Mouse (Mus musculus) intestine, postnatal 0 days (tissue): ENCODE measurements around the gene Plin2. TPM values are rescaled to one million over a fixed set of nuclear protein-coding genes. Genes with fewer than 3 reads are reported as not detected.
"Not testable (repeated sequence)": the region's sequence is repeated elsewhere in the genome, so short reads cannot be mapped to it uniquely, and the experiment has no call there.

Source experiments
- ATAC-seq: fragments of 200-750 bp; cut with Nextera tagmentation; 2 replicates; pipeline ENCODE4 v1.8.0; 2017; ENCODE audit warnings: mild to moderate bottlenecking, moderate TSS enrichment, moderate library complexity
- H3K27ac ChIP-seq: fragments of 300-500 bp; sonication (generic); 2 replicates; pipeline ENCODE4 v1.5.1; 2014; ENCODE audit warnings: mild to moderate bottlenecking, low read depth, low read length, moderate library complexity
- H3K27me3 ChIP-seq: fragments of 300-500 bp; sonication (generic); replicated peaks from 2 replicates; pipeline ENCODE4 v1.6.1; 2014; ENCODE audit warnings: low read length, mixed read lengths; ENCODE audit not compliant: control insufficient read depth, insufficient read depth
- H3K36me3 ChIP-seq: fragments of 300-500 bp; sonication (generic); 2 replicates; pipeline ENCODE4 v1.6.1; 2014; ENCODE audit warnings: mild to moderate bottlenecking, moderate library complexity; ENCODE audit not compliant: control insufficient read depth, insufficient read depth
- H3K4me1 ChIP-seq: fragments of 300-500 bp; sonication (generic); replicated peaks from 2 replicates; pipeline ENCODE4 v1.6.1; 2014; ENCODE audit warnings: antibody characterized with exemption, low read length, mixed read lengths; ENCODE audit not compliant: control insufficient read depth, insufficient read depth
- H3K4me2 ChIP-seq: fragments of 300-500 bp; sonication (generic); replicated peaks from 2 replicates; pipeline ENCODE4 v1.6.1; 2014; ENCODE audit warnings: low read depth, mild to moderate bottlenecking, moderate library complexity
- H3K4me3 ChIP-seq: fragments of 300-500 bp; sonication (generic); 2 replicates; pipeline ENCODE4 v1.5.1; 2014; ENCODE audit warnings: low read depth, low read length
- H3K9ac ChIP-seq: fragments of 300-500 bp; sonication (generic); 2 replicates; pipeline ENCODE4 v1.6.1; 2014; ENCODE audit warnings: mild to moderate bottlenecking, low read depth, low read length
- H3K9me3 ChIP-seq: fragments of 300-500 bp; sonication (generic); 2 replicates; pipeline ENCODE4 v1.6.1; 2016; ENCODE audit warnings: mixed run types; ENCODE audit not compliant: control insufficient read depth
- CTCF ChIP-seq: sonication (generic); IDR thresholded peaks from 2 replicates; pipeline ENCODE4 v1.5.1; 2016; ENCODE audit warnings: low read depth, mild to moderate bottlenecking, control low read depth, antibody characterized with exemption, moderate library complexity
- WGBS: fragments of 180-500 bp; shearing (Covaris S2); extraction: QIAGEN DNeasy Blood & Tissue Kit; methylation state at CpG from one replicate; pipeline ENCODE4 v1.1.7; 2014; 5-methylcytosine and 5-hydroxymethylcytosine counted together
- polyA plus RNA-seq: library from polyadenylated mRNA; unstranded; fragments of >200 nt; fragmentation: Nextera tagmentation; extraction: Ambion mirVana; gene quantifications from 2 replicates; pipeline ENCODE4 v1.2.1, GENCODE M21; 2015

Plin2 gene
- polyA plus RNA-seq, 1 experiment from 2014 or later: 531 TPM

- Histone ChIP-seq H3K4me3 (no peak overlapping the region), H3K36me3 (no peaks in the 10 kb centered on the region), H3K4me2 (no peak overlapping the region), H3K4me1 (no peaks in the 10 kb centered on the region), H3K9ac (no peak overlapping the region), H3K9me3 (no peaks in the 10 kb centered on the region), H3K27ac (no peak overlapping the region), H3K27me3 (no peaks in the 10 kb centered on the region)
- WGBS: 81% methylated on average over 5 of the region's 5 CpGs
- no peak for TF ChIP-seq CTCF
- ATAC-seq: no peak
These were observed 44.4 kb downstream of the Plin2 start for GRCm38 (mm10) chr4:86625463-86625862.

- not testable (repeated sequence) for H3K36me3 ChIP-seq, H3K27ac ChIP-seq, H3K9ac ChIP-seq, H3K4me3 ChIP-seq, H3K27me3 ChIP-seq, ATAC-seq, H3K4me2 ChIP-seq, H3K4me1 ChIP-seq, H3K9me3 ChIP-seq
- 96% methylated on average over 1 of the region's 1 CpGs for WGBS
- TF ChIP-seq CTCF: peak; percentile 39
These were observed 47.3 kb downstream of the Plin2 start for GRCm38 (mm10) chr4:86622532-86622931.

GRCm38 (mm10) chr4:86622116-86622515 lies 47.7 kb downstream of the Plin2 start:
- Histone ChIP-seq H3K4me1 (no peaks in the 10 kb centered on the region), H3K9me3 (no peaks in the 10 kb centered on the region), H3K4me2 (no peak overlapping the region), H3K27me3 (no peaks in the 10 kb centered on the region), H3K27ac (no peak overlapping the region), H3K4me3 (no peak overlapping the region), H3K36me3 (no peaks in the 10 kb centered on the region), H3K9ac (no peak overlapping the region)
- 52% methylated on average over 3 of the region's 3 CpGs for whole genome bisulfite sequencing
- TF ChIP-seq CTCF: no peak
- no peak for ATAC-seq

GRCm38 (mm10) chr4:86620506-86620905 lies 49.4 kb downstream of the Plin2 start:
- H3K4me3 ChIP-seq: no peak overlapping the region
- no peaks in the 10 kb centered on the region for H3K27me3 ChIP-seq
- H3K4me1 ChIP-seq: no peaks in the 10 kb centered on the region
- 68% methylated on average over 2 of the region's 2 CpGs for WGBS
- H3K9me3 ChIP-seq: no peaks in the 10 kb centered on the region
- no peak overlapping the region for H3K4me2 ChIP-seq
- TF ChIP-seq CTCF: no peak
- no peak for ATAC-seq
- H3K9ac ChIP-seq: no peak overlapping the region
- no peak overlapping the region for H3K27ac ChIP-seq
- H3K36me3 ChIP-seq: no peaks in the 10 kb centered on the region

GRCm38 (mm10) chr4:86612289-86612620 lies 57.6 kb downstream of the Plin2 start:
- H3K36me3 ChIP-seq: no peaks in the 10 kb centered on the region; the same call in 1 of the 2 replicates
- H3K4me3 ChIP-seq: peak overlapping the region; percentile 90
- no peak; the same call in 1 of the 2 replicates for ATAC-seq
- WGBS: 26% methylated on average over 8 of the region's 8 CpGs
- H3K27me3 ChIP-seq: no peaks in the 10 kb centered on the region
- no peaks in the 10 kb centered on the region for H3K9me3 ChIP-seq
- peak overlapping the region; percentile 75 for H3K27ac ChIP-seq
- peak overlapping the region; percentile 91 for H3K4me2 ChIP-seq
- no peaks in the 10 kb centered on the region for H3K4me1 ChIP-seq
- H3K9ac ChIP-seq: peak overlapping the region; percentile 73
- TF ChIP-seq CTCF: no peak

- Histone ChIP-seq H3K4me2 (peak within 1 kb of the TSS; percentile 91), H3K36me3 (peaks cover 3% of the 10 kb centered on the region; the same call in 1 of the 2 replicates), H3K9me3 (no peaks in the 10 kb centered on the region), H3K27ac (peak within 1 kb of the TSS; percentile 75), H3K27me3 (no peaks in the 10 kb centered on the region), H3K9ac (peak within 1 kb of the TSS; percentile 73), H3K4me3 (peak within 1 kb of the TSS; percentile 90), H3K4me1 (no peaks in the 10 kb centered on the region)
- 0 out of 2 replicates have a peak, but pooled peaks have one; percentile 12 for TF ChIP-seq CTCF
- ATAC-seq: peak; percentile 100
- under 1% methylated on average over 59 of the region's 59 CpGs for WGBS
These were observed 58.2 kb downstream of the Plin2 start, which contains the start of gene Haus6 for GRCm38 (mm10) chr4:86611524-86612288. Haus6 (minus strand) TSS chr4:86612055.

Other genes with a start within 250 kb of the Plin2 start
- gene Saxo1, start 111.7 kb downstream of the Plin2 start, polyA plus RNA-seq: not detected in 2 replicates
- 37.0 and 38.6 TPM in 2 replicates for gene Rraga, start 94.4 kb downstream of the Plin2 start, polyA plus RNA-seq
- gene Haus6, start 58.0 kb downstream of the Plin2 start, polyA plus RNA-seq: 3.0 and 3.1 TPM in 2 replicates
- gene Dennd4c, start 78.5 kb upstream of the Plin2 start, polyA plus RNA-seq: 3.2 and 3.8 TPM in 2 replicates
- 350 and 389 TPM in 2 replicates for gene Rps6, start 187.4 kb upstream of the Plin2 start, polyA plus RNA-seq
- 9.3 and 9.7 TPM in 2 replicates for gene Acer2, start 204.3 kb upstream of the Plin2 start, polyA plus RNA-seq